Mouse (Mus musculus) liver, adult 2 months (tissue): ENCODE measurements around the gene 4930415O20Rik. TPM values are rescaled to one million over a fixed set of nuclear protein-coding genes. Genes with fewer than 3 reads are reported as not detected.

ENCODE experiments used
- DNase-seq: peaks from one replicate; pipeline ENCODE4 v3.0.0-alpha.2; 2011; ENCODE audit warnings: low read depth, low spot score; ENCODE audit errors: extremely low read depth
- H3K27ac ChIP-seq: fragments of 200-500 bp; replicated peaks from 2 replicates; pipeline ENCODE4 v1.5.1; 2012; ENCODE audit warnings: low read depth, mild to moderate bottlenecking, control low read depth, inconsistent platforms, low read length; ENCODE audit not compliant: insufficient read depth
- H3K27me3 ChIP-seq: fragments of 200-500 bp; 2 replicates; pipeline ENCODE4 v1.6.1; 2012; ENCODE audit warnings: mild to moderate bottlenecking, moderate library complexity, low read length, inconsistent platforms; ENCODE audit not compliant: control insufficient read depth, insufficient read depth
- H3K36me3 ChIP-seq: fragments of 200-500 bp; 2 replicates; pipeline ENCODE4 v1.6.1; 2012; ENCODE audit warnings: low read length, inconsistent platforms; ENCODE audit not compliant: control insufficient read depth, insufficient read depth
- H3K4me1 ChIP-seq: fragments of 200-500 bp; 2 replicates; pipeline ENCODE4 v1.6.1; 2011; ENCODE audit warnings: low read length; ENCODE audit not compliant: control insufficient read depth, insufficient read depth
- H3K4me3 ChIP-seq: fragments of 200-500 bp; 2 replicates; pipeline ENCODE4 v1.5.1; 2011; ENCODE audit warnings: low read depth, mild to moderate bottlenecking, control low read depth, low read length, moderate library complexity; ENCODE audit not compliant: insufficient read depth
- H3K79me2 ChIP-seq: fragments of 200-500 bp; 2 replicates; pipeline ENCODE4 v1.6.1; 2012; ENCODE audit warnings: inconsistent platforms, mild to moderate bottlenecking, low read length, moderate library complexity; ENCODE audit not compliant: control insufficient read depth, insufficient read depth
- H3K9ac ChIP-seq: fragments of 200-500 bp; 2 replicates; pipeline ENCODE4 v1.6.1; 2012; ENCODE audit warnings: low read depth, mild to moderate bottlenecking, control low read depth, inconsistent platforms, low read length
- CTCF ChIP-seq: fragments of 200-500 bp; IDR thresholded peaks from 2 replicates; pipeline ENCODE4 v1.5.1; 2011; ENCODE audit warnings: low read depth, low read length, control low read depth
- POLR2A ChIP-seq: fragments of 200-500 bp; IDR thresholded peaks from 2 replicates; pipeline ENCODE4 v1.6.1; 2011; ENCODE audit warnings: low read length, control low read depth; ENCODE audit not compliant: insufficient read depth; ENCODE audit errors: extremely low read depth
- WGBS: fragments of 180-500 bp; shearing (Covaris S2); methylation state at CpG from one replicate; pipeline ENCODE4 v1.1.7; 2018; 5-methylcytosine and 5-hydroxymethylcytosine counted together
- polyA plus RNA-seq: library from polyadenylated mRNA; depleted of rRNA; stranded (reverse); fragments of >200 nt; gene quantifications from 2 replicates; pipeline ENCODE4 v1.2.3, GENCODE M21; 2012
- total RNA-seq: library from RNA; depleted of rRNA; stranded (reverse); fragments of >200 nt; gene quantifications from 2 replicates; pipeline ENCODE4 v1.2.3, GENCODE M21; 2014

Gene 4930415O20Rik
- total and polyA plus RNA-seq, 2 experiments, result not detected

DNA sequence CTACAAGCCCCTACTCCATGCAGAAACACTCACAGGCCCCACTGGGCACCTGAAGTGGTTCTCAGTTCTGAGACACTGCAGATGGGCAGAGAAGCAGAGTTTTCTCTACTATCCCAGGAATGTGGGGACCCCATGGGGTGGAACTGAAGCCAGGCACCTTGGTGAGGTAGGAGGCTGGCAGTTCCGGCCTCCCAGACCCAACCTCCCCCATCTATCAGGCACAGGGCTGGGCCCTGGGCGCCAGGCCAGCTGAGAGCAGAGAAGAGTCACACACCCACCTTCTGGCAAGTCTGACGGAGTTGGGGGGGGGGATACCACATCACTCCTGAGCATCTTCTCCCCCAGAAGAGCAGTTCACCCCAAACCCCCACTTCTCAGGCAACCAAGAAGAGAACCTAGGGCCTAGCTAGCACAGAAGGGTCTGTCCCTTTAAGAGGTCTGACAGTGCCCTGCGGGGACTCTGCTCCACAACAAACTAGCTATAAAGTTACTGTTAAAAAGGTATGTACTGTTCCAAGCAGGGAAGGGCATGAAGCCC is 32.2 kb downstream of the 4930415O20Rik start:
- Histone ChIP-seq H3K4me3 (no peak overlapping the region), H3K4me1 (peaks cover 9% of the 10 kb centered on the region; the same call in 1 of the 2 replicates), H3K79me2 (peaks cover 7% of the 10 kb centered on the region; the same call in 1 of the 2 replicates), H3K9ac (no peak overlapping the region), H3K36me3 (no peaks in the 10 kb centered on the region; the same call in 1 of the 2 replicates), H3K27me3 (no peaks in the 10 kb centered on the region), H3K27ac (no peak overlapping the region)
- no peak for TF ChIP-seq POLR2A
- TF ChIP-seq CTCF, result no peak
- DNase-seq, result no peak
- WGBS, result 58% methylated on average over 4 of the region's 4 CpGs

DNA sequence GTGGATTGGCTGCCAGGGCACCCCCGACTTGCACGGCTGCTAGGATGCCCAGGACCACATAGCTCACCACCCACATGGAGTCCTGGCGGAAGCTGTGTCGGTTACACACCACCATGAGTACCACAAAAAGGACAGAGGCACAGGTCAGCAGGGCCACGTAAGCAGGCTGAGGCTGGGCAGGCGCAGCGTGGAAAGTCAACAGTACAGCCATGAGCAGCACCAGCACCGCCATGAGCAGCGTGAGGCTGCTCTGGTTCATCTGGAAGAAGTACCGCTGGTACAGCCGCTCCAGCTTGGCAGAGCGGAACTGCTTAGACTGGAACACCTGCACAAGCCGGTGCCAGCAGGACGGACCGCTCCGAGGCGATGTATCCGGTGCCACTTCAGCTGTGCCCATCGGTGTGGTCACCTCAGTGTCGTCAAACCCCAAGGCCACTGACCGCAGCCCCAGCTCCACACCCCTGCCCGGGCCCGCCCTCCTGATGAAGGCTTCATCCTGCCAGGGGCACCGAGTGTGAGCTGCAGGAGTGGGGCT is 33.3 kb downstream of the 4930415O20Rik start:
- H3K27ac ChIP-seq, result no peak overlapping the region
- DNase-seq, result no peak
- no peak for TF ChIP-seq CTCF
- no peak for TF ChIP-seq POLR2A
- H3K4me3 ChIP-seq, result no peak overlapping the region
- no peak overlapping the region for H3K9ac ChIP-seq
- no peaks in the 10 kb centered on the region for H3K27me3 ChIP-seq
- H3K79me2 ChIP-seq, result peaks cover 7% of the 10 kb centered on the region; the same call in 1 of the 2 replicates
- H3K36me3 ChIP-seq, result no peaks in the 10 kb centered on the region
- WGBS, result 96% methylated on average over 24 of the region's 24 CpGs
- peaks cover 9% of the 10 kb centered on the region; the same call in 1 of the 2 replicates for H3K4me1 ChIP-seq

DNA sequence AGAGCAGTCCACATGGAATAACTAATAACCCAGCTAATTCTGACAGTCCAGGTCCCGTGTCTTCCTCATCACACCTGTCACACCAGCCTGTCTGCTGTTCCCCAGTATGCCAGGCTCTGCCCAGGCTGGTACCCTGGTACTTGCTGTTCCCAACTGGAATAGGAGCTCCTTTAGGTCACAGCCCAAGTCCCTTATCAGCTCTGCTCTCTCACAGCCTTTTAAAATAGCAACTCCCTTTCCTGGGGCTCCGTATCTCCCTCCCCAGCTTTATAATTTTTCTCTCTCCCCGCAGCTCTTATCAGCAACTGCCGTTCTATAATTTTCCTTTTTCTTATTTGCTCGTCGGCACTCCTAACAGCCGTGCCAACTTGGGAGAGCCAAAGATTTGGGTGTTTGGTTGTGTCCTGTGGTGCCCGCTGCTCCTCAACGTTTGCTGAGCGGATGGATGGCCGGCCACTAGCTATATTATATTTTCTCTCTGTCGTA is 35.3 kb downstream of the 4930415O20Rik start:
- no peak for DNase-seq
- TF ChIP-seq POLR2A (no peak), CTCF (no peak)
- Histone ChIP-seq H3K79me2 (peaks cover 7% of the 10 kb centered on the region; the same call in 1 of the 2 replicates), H3K27me3 (no peaks in the 10 kb centered on the region), H3K27ac (0 out of 2 replicates have a peak overlapping the region, but pooled peaks have one; percentile 12), H3K4me3 (no peak overlapping the region), H3K4me1 (peaks cover 9% of the 10 kb centered on the region; the same call in 1 of the 2 replicates), H3K9ac (no peak overlapping the region), H3K36me3 (no peaks in the 10 kb centered on the region)
- 60% methylated on average over 12 of the region's 12 CpGs for WGBS

DNA sequence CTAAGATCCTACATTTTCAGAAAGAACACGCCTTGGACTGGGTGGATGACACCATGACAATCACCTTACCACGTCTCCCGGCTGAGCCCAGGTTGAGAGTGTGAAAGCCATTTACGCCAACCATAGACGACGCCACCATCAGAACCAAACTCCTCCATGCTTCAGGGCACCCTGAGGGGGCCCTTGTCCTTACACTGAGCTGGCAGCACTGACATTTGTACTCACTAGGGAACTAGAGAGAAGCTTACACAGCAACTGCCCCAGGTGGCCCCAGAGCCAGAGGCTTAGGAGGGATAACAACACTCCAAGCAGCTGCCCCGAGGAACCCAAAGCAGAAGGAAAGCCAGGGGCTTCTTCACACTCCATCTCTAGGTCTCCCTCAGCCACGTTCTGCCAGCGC is 35.9 kb downstream of the 4930415O20Rik start:
- H3K36me3 ChIP-seq, result no peaks in the 10 kb centered on the region
- no peak for DNase-seq
- H3K27ac ChIP-seq, result no peak overlapping the region
- no peak for TF ChIP-seq POLR2A
- no peak for TF ChIP-seq CTCF
- no peak overlapping the region for H3K4me3 ChIP-seq
- 82% methylated on average over 9 of the region's 9 CpGs for WGBS
- H3K4me1 ChIP-seq, result peaks cover 9% of the 10 kb centered on the region; the same call in 1 of the 2 replicates
- H3K9ac ChIP-seq, result no peak overlapping the region
- peaks cover 7% of the 10 kb centered on the region; the same call in 1 of the 2 replicates for H3K79me2 ChIP-seq
- H3K27me3 ChIP-seq, result no peaks in the 10 kb centered on the region

DNA sequence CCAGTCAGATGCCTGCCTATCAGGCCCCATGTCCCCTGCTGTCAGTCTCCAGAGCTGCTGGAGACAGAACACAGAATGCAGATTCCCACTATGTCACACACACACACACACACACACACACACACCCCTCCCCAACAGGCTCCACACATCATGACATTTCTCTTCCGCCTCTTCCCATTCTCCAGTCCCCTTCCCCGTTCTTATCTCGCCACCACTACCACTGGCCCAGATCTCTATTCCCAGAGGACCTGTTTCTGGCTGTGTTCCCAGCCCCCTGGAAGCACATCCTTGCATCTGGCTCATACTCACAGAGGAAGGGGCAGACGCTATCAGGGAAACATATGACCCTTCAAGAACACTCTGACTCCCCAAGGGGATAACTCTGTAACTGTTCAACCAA is 36.8 kb downstream of the 4930415O20Rik start:
- TF ChIP-seq POLR2A (no peak), CTCF (no peak)
- no peaks in the 10 kb centered on the region for H3K27me3 ChIP-seq
- H3K4me1 ChIP-seq, result peaks cover 7% of the 10 kb centered on the region; the same call in 1 of the 2 replicates
- no peak for DNase-seq
- no peaks in the 10 kb centered on the region for H3K36me3 ChIP-seq
- 41% methylated on average over 4 of the region's 4 CpGs for WGBS
- no peak overlapping the region for H3K9ac ChIP-seq
- H3K27ac ChIP-seq, result no peak overlapping the region
- peaks cover 7% of the 10 kb centered on the region; the same call in 1 of the 2 replicates for H3K79me2 ChIP-seq
- no peak overlapping the region for H3K4me3 ChIP-seq
